Mouse (Mus musculus) heart, embryonic 12.5 days (tissue): ENCODE results near the gene Ncaph2. TPM values are rescaled to one million over a fixed set of nuclear protein-coding genes. Genes with fewer than 3 reads are reported as not detected.

ENCODE experiments used
- ATAC-seq: fragments of 200-750 bp; cut with Nextera tagmentation; 2 replicates; pipeline ENCODE4 v1.8.0; 2017; ENCODE audit warnings: moderate TSS enrichment, moderate library complexity; ENCODE audit not compliant: insufficient number of reproducible peaks, low FRiP score
- H3K27ac ChIP-seq: fragments of 300-500 bp; sonication (generic); 2 replicates; pipeline ENCODE4 v1.5.1; 2016; ENCODE audit warnings: mild to moderate bottlenecking, moderate library complexity; ENCODE audit not compliant: poor library complexity, severe bottlenecking
- H3K27me3 ChIP-seq: fragments of 300-500 bp; sonication (generic); replicated peaks from 2 replicates; pipeline ENCODE4 v1.6.1; 2016; ENCODE audit warnings: mild to moderate bottlenecking, moderate library complexity
- H3K36me3 ChIP-seq: fragments of 300-500 bp; sonication (generic); 2 replicates; pipeline ENCODE4 v1.6.1; 2016; ENCODE audit warnings: mild to moderate bottlenecking, moderate library complexity
- H3K4me1 ChIP-seq: fragments of 300-500 bp; sonication (generic); replicated peaks from 2 replicates; pipeline ENCODE4 v1.6.1; 2016; ENCODE audit warnings: mild to moderate bottlenecking
- H3K4me2 ChIP-seq: fragments of 300-500 bp; sonication (generic); 2 replicates; pipeline ENCODE4 v1.6.1; 2016; ENCODE audit warnings: mild to moderate bottlenecking, moderate library complexity
- H3K4me3 ChIP-seq: fragments of 300-500 bp; sonication (generic); 2 replicates; pipeline ENCODE4 v1.5.1; 2016; ENCODE audit warnings: mild to moderate bottlenecking
- H3K9ac ChIP-seq: fragments of 300-500 bp; sonication (generic); 2 replicates; pipeline ENCODE4 v1.6.1; 2016; ENCODE audit warnings: mild to moderate bottlenecking, moderate library complexity
- H3K9me3 ChIP-seq: fragments of 300-500 bp; sonication (generic); replicated peaks from 2 replicates; pipeline ENCODE4 v1.6.1; 2016; ENCODE audit warnings: mild to moderate bottlenecking, moderate library complexity
- WGBS: fragments of 180-500 bp; shearing (Covaris S2); methylation state at CpG from one replicate; pipeline ENCODE4 v1.1.7; 2016; 5-methylcytosine and 5-hydroxymethylcytosine counted together
- polyA plus RNA-seq: library from polyadenylated mRNA; unstranded; fragments of >200 nt; fragmentation: Nextera tagmentation; extraction: Ambion mirVana; gene quantifications from 2 replicates; pipeline ENCODE4 v1.2.1, GENCODE M21; 2016

Gene Ncaph2
- polyA plus RNA-seq, 1 experiment from 2014 or later, result 116 TPM

GRCm38 (mm10) chr15:89350447-89350846, 5.1 kb upstream of the Ncaph2 start:
- WGBS, result 73% methylated on average over 5 of the region's 5 CpGs
- no peak overlapping the region for H3K4me2 ChIP-seq
- 0 out of 2 replicates have a peak overlapping the region, but pooled peaks have one; percentile 10 for H3K27ac ChIP-seq
- no peak overlapping the region for H3K9ac ChIP-seq
- no peaks in the 10 kb centered on the region for H3K9me3 ChIP-seq
- peaks cover 16% of the 10 kb centered on the region for H3K4me1 ChIP-seq
- ATAC-seq, result no peak
- H3K4me3 ChIP-seq, result no peak overlapping the region
- H3K27me3 ChIP-seq, result no peaks in the 10 kb centered on the region
- peaks cover 45% of the 10 kb centered on the region for H3K36me3 ChIP-seq

GRCm38 (mm10) chr15:89351302-89351701, 4.2 kb upstream of the Ncaph2 start:
- H3K27me3 ChIP-seq, result no peaks in the 10 kb centered on the region
- WGBS, result 79% methylated on average over 15 of the region's 15 CpGs
- H3K4me3 ChIP-seq, result no peak overlapping the region

GRCm38 (mm10) chr15:89352054-89352453, 3.5 kb upstream of the Ncaph2 start:
- WGBS, result 95% methylated on average over 14 of the region's 14 CpGs
- Histone ChIP-seq H3K27me3 (no peaks in the 10 kb centered on the region), H3K27ac (no peak overlapping the region), H3K4me2 (no peak overlapping the region), H3K9me3 (no peaks in the 10 kb centered on the region), H3K9ac (no peak overlapping the region), H3K4me1 (peaks cover 16% of the 10 kb centered on the region), H3K4me3 (no peak overlapping the region), H3K36me3 (peaks cover 45% of the 10 kb centered on the region)
- no peak for ATAC-seq

More at GRCm38 (mm10) chr15:89351302-89351701, 4.2 kb upstream of the Ncaph2 start:
- no peaks in the 10 kb centered on the region for H3K9me3 ChIP-seq
- H3K9ac ChIP-seq, result no peak overlapping the region
- H3K4me2 ChIP-seq, result no peak overlapping the region
- ATAC-seq, result no peak
- H3K4me1 ChIP-seq, result peaks cover 16% of the 10 kb centered on the region
- H3K27ac ChIP-seq, result 0 out of 2 replicates have a peak overlapping the region, but pooled peaks have one; percentile 10
- H3K36me3 ChIP-seq, result peaks cover 45% of the 10 kb centered on the region

GRCm38 (mm10) chr15:89352795-89353194, 2.7 kb upstream of the Ncaph2 start:
- H3K4me1 ChIP-seq, result peaks cover 20% of the 10 kb centered on the region
- no peak overlapping the region for H3K9ac ChIP-seq
- no peaks in the 10 kb centered on the region for H3K27me3 ChIP-seq
- ATAC-seq, result no peak
- H3K4me3 ChIP-seq, result no peak overlapping the region
- H3K4me2 ChIP-seq, result no peak overlapping the region
- H3K9me3 ChIP-seq, result no peaks in the 10 kb centered on the region
- 94% methylated on average over 12 of the region's 12 CpGs for WGBS
- no peak overlapping the region for H3K27ac ChIP-seq
- H3K36me3 ChIP-seq, result peaks cover 47% of the 10 kb centered on the region

GRCm38 (mm10) chr15:89353837-89354236, 1.7 kb upstream of the Ncaph2 start:
- H3K27ac ChIP-seq, result no peak overlapping the region
- no peaks in the 10 kb centered on the region for H3K9me3 ChIP-seq
- WGBS, result 93% methylated on average over 16 of the region's 16 CpGs
- peaks cover 47% of the 10 kb centered on the region for H3K36me3 ChIP-seq
- H3K27me3 ChIP-seq, result no peaks in the 10 kb centered on the region
- H3K9ac ChIP-seq, result peak overlapping the region; percentile 91; the same call in 1 of the 2 replicates
- peak overlapping the region; percentile 94; the same call in 1 of the 2 replicates for H3K4me3 ChIP-seq
- no peak for ATAC-seq
- H3K4me2 ChIP-seq, result peak overlapping the region; percentile 82; the same call in 1 of the 2 replicates
- peaks cover 27% of the 10 kb centered on the region for H3K4me1 ChIP-seq

GRCm38 (mm10) chr15:89354455-89354854, 1.1 kb upstream of the Ncaph2 start:
- peaks cover 47% of the 10 kb centered on the region for H3K36me3 ChIP-seq

GRCm38 (mm10) chr15:89356372-89356771, 853 bp downstream of the Ncaph2 start:
- WGBS, result 0% methylated on average over 15 of the region's 15 CpGs

More at GRCm38 (mm10) chr15:89354455-89354854, 1.1 kb upstream of the Ncaph2 start:
- Histone ChIP-seq H3K4me3 (peak overlapping the region; percentile 94), H3K9me3 (no peaks in the 10 kb centered on the region), H3K4me1 (peaks cover 32% of the 10 kb centered on the region), H3K4me2 (peak overlapping the region; percentile 82), H3K27ac (no peak overlapping the region), H3K27me3 (no peaks in the 10 kb centered on the region), H3K9ac (peak overlapping the region; percentile 91)
- 78% methylated on average over 7 of the region's 7 CpGs for WGBS
- ATAC-seq, result no peak

GRCm38 (mm10) chr15:89358784-89359183, 3.3 kb downstream of the Ncaph2 start:
- ATAC-seq, result no peak
- no peak overlapping the region for H3K4me2 ChIP-seq

More at GRCm38 (mm10) chr15:89356372-89356771, 853 bp downstream of the Ncaph2 start:
- ATAC-seq, result peak; percentile 70
- Histone ChIP-seq H3K36me3 (peaks cover 47% of the 10 kb centered on the region), H3K9ac (peak overlapping the region; percentile 91), H3K9me3 (no peaks in the 10 kb centered on the region), H3K4me1 (peaks cover 33% of the 10 kb centered on the region), H3K27ac (peak overlapping the region; percentile 91), H3K27me3 (no peaks in the 10 kb centered on the region), H3K4me2 (peak overlapping the region; percentile 84), H3K4me3 (peak overlapping the region; percentile 94)

GRCm38 (mm10) chr15:89363051-89363450, 7.5 kb downstream of the Ncaph2 start:
- Histone ChIP-seq H3K4me1 (peaks cover 14% of the 10 kb centered on the region), H3K27ac (no peak overlapping the region), H3K36me3 (peaks cover 84% of the 10 kb centered on the region), H3K9me3 (no peaks in the 10 kb centered on the region), H3K4me2 (no peak overlapping the region), H3K27me3 (no peaks in the 10 kb centered on the region), H3K4me3 (no peak overlapping the region), H3K9ac (no peak overlapping the region)
- WGBS, result 88% methylated on average over 7 of the region's 7 CpGs
- no peak for ATAC-seq

More at GRCm38 (mm10) chr15:89358784-89359183, 3.3 kb downstream of the Ncaph2 start:
- H3K4me1 ChIP-seq, result peaks cover 32% of the 10 kb centered on the region
- no peaks in the 10 kb centered on the region for H3K27me3 ChIP-seq
- peaks cover 46% of the 10 kb centered on the region for H3K36me3 ChIP-seq
- WGBS, result 57% methylated on average over 3 of the region's 3 CpGs
- H3K4me3 ChIP-seq, result no peak overlapping the region
- H3K9ac ChIP-seq, result no peak overlapping the region
- no peaks in the 10 kb centered on the region for H3K9me3 ChIP-seq
- H3K27ac ChIP-seq, result no peak overlapping the region

GRCm38 (mm10) chr15:89365141-89365551, 9.6 kb downstream of the Ncaph2 start:
- H3K4me3 ChIP-seq, result no peak overlapping the region
- 87% methylated on average over 4 of the region's 4 CpGs for WGBS
- H3K9ac ChIP-seq, result no peak overlapping the region

GRCm38 (mm10) chr15:89372068-89372467, 16.5 kb downstream of the Ncaph2 start:
- Histone ChIP-seq H3K9ac (no peak overlapping the region), H3K9me3 (no peaks in the 10 kb centered on the region), H3K4me2 (no peak overlapping the region), H3K27ac (no peak overlapping the region), H3K27me3 (peaks cover 14% of the 10 kb centered on the region), H3K4me3 (no peak overlapping the region), H3K36me3 (peaks cover 55% of the 10 kb centered on the region), H3K4me1 (peaks cover 14% of the 10 kb centered on the region)
- ATAC-seq, result no peak
- WGBS, result 88% methylated on average over 13 of the region's 13 CpGs

More at GRCm38 (mm10) chr15:89365141-89365551, 9.6 kb downstream of the Ncaph2 start:
- Histone ChIP-seq H3K4me2 (no peak overlapping the region), H3K36me3 (peaks cover 99% of the 10 kb centered on the region), H3K9me3 (no peaks in the 10 kb centered on the region), H3K27ac (no peak overlapping the region), H3K27me3 (no peaks in the 10 kb centered on the region), H3K4me1 (no peaks in the 10 kb centered on the region)
- no peak for ATAC-seq

GRCm38 (mm10) chr15:89372536-89372935, 17.0 kb downstream of the Ncaph2 start:
- H3K36me3 ChIP-seq, result peaks cover 50% of the 10 kb centered on the region
- H3K27ac ChIP-seq, result no peak overlapping the region; the same call in 1 of the 2 replicates
- peaks cover 18% of the 10 kb centered on the region for H3K27me3 ChIP-seq
- H3K4me3 ChIP-seq, result peak overlapping the region; percentile 71
- H3K9ac ChIP-seq, result peak overlapping the region; percentile 78
- H3K9me3 ChIP-seq, result no peaks in the 10 kb centered on the region
- ATAC-seq, result no peak
- H3K4me1 ChIP-seq, result peaks cover 19% of the 10 kb centered on the region
- H3K4me2 ChIP-seq, result peak overlapping the region; percentile 85
- WGBS, result 83% methylated on average over 7 of the region's 7 CpGs
